Mouse (Mus musculus) neural tube, embryonic 12.5 days (tissue): ENCODE results near the gene Gprc5a. TPM values are rescaled to one million over a fixed set of nuclear protein-coding genes. Genes with fewer than 3 reads are reported as not detected.

ENCODE experiments used
- ATAC-seq: fragments of 200-750 bp; cut with Nextera tagmentation; 2 replicates; pipeline ENCODE4 v1.8.0; 2017; ENCODE audit warnings: low read depth, mild to moderate bottlenecking, moderate TSS enrichment, moderate library complexity; ENCODE audit not compliant: low FRiP score
- H3K27ac ChIP-seq: fragments of 300-500 bp; sonication (generic); 2 replicates; pipeline ENCODE4 v1.5.1; 2016
- H3K27me3 ChIP-seq: fragments of 300-500 bp; sonication (generic); replicated peaks from 2 replicates; pipeline ENCODE4 v1.6.1; 2016; ENCODE audit warnings: mild to moderate bottlenecking
- H3K36me3 ChIP-seq: fragments of 300-500 bp; sonication (generic); 2 replicates; pipeline ENCODE4 v1.6.1; 2016; ENCODE audit warnings: mild to moderate bottlenecking
- H3K4me1 ChIP-seq: fragments of 300-500 bp; sonication (generic); 2 replicates; pipeline ENCODE4 v1.6.1; 2016
- H3K4me2 ChIP-seq: fragments of 300-500 bp; sonication (generic); replicated peaks from 2 replicates; pipeline ENCODE4 v1.6.1; 2016; ENCODE audit warnings: mild to moderate bottlenecking
- H3K4me3 ChIP-seq: fragments of 300-500 bp; sonication (generic); 2 replicates; pipeline ENCODE4 v1.5.1; 2016
- H3K9ac ChIP-seq: fragments of 300-500 bp; sonication (generic); 2 replicates; pipeline ENCODE4 v1.6.1; 2016; ENCODE audit warnings: mild to moderate bottlenecking
- H3K9me3 ChIP-seq: fragments of 300-500 bp; sonication (generic); 2 replicates; pipeline ENCODE4 v1.6.1; 2016; ENCODE audit warnings: mild to moderate bottlenecking
- WGBS: fragments of 180-500 bp; shearing (Covaris S2); methylation state at CpG from one replicate; pipeline ENCODE4 v1.1.7; 2016; 5-methylcytosine and 5-hydroxymethylcytosine counted together
- polyA plus RNA-seq: library from polyadenylated mRNA; unstranded; fragments of >200 nt; fragmentation: Nextera tagmentation; extraction: Ambion mirVana; gene quantifications from 2 replicates; pipeline ENCODE4 v1.2.1, GENCODE M21; 2016

Gene Gprc5a
- polyA plus RNA-seq, 1 experiment from 2014 or later, result 3.3 TPM

GRCm38 (mm10) chr6:135112411-135113113 is 47.1 kb downstream of the Gprc5a start:
- Histone ChIP-seq H3K27ac (no peak overlapping the region), H3K4me1 (peaks cover 15% of the 10 kb centered on the region), H3K4me2 (peak overlapping the region; percentile 21; the same call in 1 of the 2 replicates), H3K36me3 (no peaks in the 10 kb centered on the region), H3K9ac (no peak overlapping the region), H3K4me3 (no peak overlapping the region), H3K27me3 (no peaks in the 10 kb centered on the region), H3K9me3 (no peaks in the 10 kb centered on the region)
- peak; percentile 85 for ATAC-seq
- WGBS, result 5% methylated on average over 7 of the region's 7 CpGs

GRCm38 (mm10) chr6:135113114-135113436 is 47.6 kb downstream of the Gprc5a start:
- Histone ChIP-seq H3K4me3 (no peak overlapping the region), H3K36me3 (no peaks in the 10 kb centered on the region), H3K4me2 (peak overlapping the region; percentile 21; the same call in 1 of the 2 replicates), H3K4me1 (peaks cover 15% of the 10 kb centered on the region), H3K9me3 (no peaks in the 10 kb centered on the region), H3K27me3 (no peaks in the 10 kb centered on the region), H3K9ac (no peak overlapping the region), H3K27ac (no peak overlapping the region)
- 0 out of 2 replicates have a peak, but pooled peaks have one; percentile 27 for ATAC-seq
- WGBS, result 5% methylated on average over 6 of the region's 6 CpGs

DNA sequence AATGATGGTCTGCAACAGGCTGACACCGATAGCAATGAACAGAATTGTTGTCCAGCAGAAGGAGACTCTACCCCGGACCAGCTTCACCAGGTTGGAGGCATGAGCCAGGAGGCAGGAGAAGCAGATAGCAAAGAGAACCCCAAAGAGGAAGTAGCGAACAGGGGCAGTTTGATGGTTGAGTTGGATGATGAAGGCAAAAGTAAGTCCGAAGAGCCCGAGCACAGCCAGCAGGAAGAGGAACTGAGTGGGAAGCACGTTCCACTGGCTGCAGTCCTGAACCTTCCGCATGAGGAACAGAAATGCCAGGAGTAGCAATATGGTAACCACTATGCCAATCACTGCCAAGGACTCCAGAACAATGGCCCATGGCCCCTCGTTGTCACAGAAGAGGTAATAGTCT is 51.0 kb downstream of the Gprc5a start:
- no peaks in the 10 kb centered on the region for H3K9me3 ChIP-seq
- H3K4me3 ChIP-seq, result no peak overlapping the region
- WGBS, result 95% methylated on average over 8 of the region's 8 CpGs
- peaks cover 15% of the 10 kb centered on the region for H3K4me1 ChIP-seq
- H3K27me3 ChIP-seq, result no peaks in the 10 kb centered on the region
- no peak overlapping the region for H3K27ac ChIP-seq
- H3K4me2 ChIP-seq, result no peak overlapping the region
- no peaks in the 10 kb centered on the region for H3K36me3 ChIP-seq
- no peak for ATAC-seq
- no peak overlapping the region for H3K9ac ChIP-seq

DNA sequence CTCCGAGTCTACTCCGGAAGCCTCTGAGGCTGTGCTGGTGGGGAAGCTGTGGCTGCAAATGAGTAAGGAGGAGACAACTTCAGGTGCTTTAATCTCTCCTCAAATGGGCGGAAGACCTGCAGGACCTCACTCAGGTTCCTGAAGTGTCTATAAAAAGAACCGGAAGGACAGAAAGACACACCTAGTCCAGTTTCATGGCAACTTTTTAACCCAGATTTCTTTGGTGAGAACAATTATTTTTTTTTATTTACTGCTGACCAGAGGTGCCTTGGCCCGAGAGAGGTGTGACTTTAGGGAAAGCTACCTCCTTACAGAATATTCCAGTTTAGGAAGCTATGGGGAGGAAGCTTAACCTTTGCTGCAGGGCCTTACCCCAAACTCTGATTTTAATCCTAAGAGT is 52.7 kb downstream of the Gprc5a start, which contains the start of gene Gprc5d:
Gene Gprc5d, minus strand, starts transcription at position 101 of the 400 bp plus-strand sequence.
- no peak within 1 kb of the TSS for H3K27ac ChIP-seq
- peaks cover 2% of the 10 kb centered on the region for H3K4me1 ChIP-seq
- no peak for ATAC-seq
- no peaks in the 10 kb centered on the region for H3K9me3 ChIP-seq
- H3K36me3 ChIP-seq, result no peaks in the 10 kb centered on the region
- WGBS, result 89% methylated on average over 5 of the region's 5 CpGs
- H3K9ac ChIP-seq, result no peak within 1 kb of the TSS
- H3K4me3 ChIP-seq, result no peak within 1 kb of the TSS
- H3K27me3 ChIP-seq, result no peaks in the 10 kb centered on the region
- H3K4me2 ChIP-seq, result no peak within 1 kb of the TSS

DNA sequence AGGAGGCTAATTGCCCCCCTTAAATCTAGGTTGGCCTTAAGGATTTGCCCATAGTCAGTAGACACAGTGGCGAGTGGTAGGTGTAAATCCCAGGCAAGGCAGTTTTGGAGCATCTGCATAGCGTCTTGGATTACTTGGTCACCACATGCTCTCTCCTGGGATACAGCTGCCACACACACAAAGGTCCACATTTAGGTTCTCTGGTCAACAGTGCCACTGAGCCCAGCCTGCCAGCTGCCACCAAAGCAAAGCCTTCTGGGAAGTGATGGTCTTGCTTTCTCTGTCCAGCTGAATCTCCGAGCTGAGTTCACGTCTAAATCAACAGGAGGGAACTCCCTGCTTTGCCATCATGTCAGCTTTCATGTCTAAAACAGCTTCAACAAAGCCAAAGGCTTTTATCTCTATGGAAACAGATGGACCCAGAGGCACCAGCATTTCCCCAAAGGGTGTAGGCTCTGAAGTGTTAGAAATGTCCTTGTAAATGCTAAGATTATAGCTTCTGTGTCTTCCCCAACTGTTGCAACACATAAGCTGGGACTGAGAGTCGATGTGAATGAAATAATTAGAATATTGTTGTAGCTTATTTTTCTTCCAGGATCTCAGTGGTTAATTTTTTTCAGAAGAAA is 59.4 kb downstream of the Gprc5a start:
- ATAC-seq, result no peak
- no peaks in the 10 kb centered on the region for H3K9me3 ChIP-seq
- H3K4me1 ChIP-seq, result no peaks in the 10 kb centered on the region
- H3K4me3 ChIP-seq, result no peak overlapping the region
- H3K27ac ChIP-seq, result no peak overlapping the region
- no peaks in the 10 kb centered on the region for H3K36me3 ChIP-seq
- H3K27me3 ChIP-seq, result no peaks in the 10 kb centered on the region
- WGBS, result 56% methylated on average over 5 of the region's 5 CpGs
- H3K9ac ChIP-seq, result no peak overlapping the region
- H3K4me2 ChIP-seq, result no peak overlapping the region

- Histone ChIP-seq H3K4me3 (no peak overlapping the region), H3K9me3 (no peaks in the 10 kb centered on the region), H3K27me3 (no peaks in the 10 kb centered on the region), H3K9ac (no peak overlapping the region), H3K4me2 (no peak overlapping the region), H3K4me1 (peaks cover 8% of the 10 kb centered on the region), H3K36me3 (no peaks in the 10 kb centered on the region), H3K27ac (no peak overlapping the region)
- no peak for ATAC-seq
- WGBS, result 81% methylated on average over 7 of the region's 7 CpGs
Observed at GRCm38 (mm10) chr6:135133086-135133485, 67.6 kb downstream of the Gprc5a start.

DNA sequence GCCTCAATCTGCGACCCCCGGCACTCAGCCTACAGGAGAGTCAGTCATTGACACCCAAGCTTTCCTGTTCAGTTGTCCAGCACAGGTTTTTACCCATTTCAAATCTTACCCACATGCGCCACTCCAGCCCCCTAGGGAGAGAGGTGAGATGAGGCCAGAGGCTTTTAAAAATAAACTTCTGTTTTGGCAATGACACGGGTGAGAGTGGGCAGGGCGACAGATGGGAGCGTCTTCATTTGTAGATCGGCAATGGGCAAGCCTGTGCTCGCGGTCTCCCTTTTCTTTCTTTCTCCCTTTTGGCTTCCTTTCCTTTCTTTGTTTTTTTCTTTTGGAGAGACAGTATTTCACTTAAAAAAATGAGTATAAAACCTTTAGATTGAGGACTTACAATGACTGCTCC is 68.0 kb downstream of the Gprc5a start:
- no peaks in the 10 kb centered on the region for H3K27me3 ChIP-seq
- H3K27ac ChIP-seq, result no peak overlapping the region
- no peaks in the 10 kb centered on the region for H3K36me3 ChIP-seq
- H3K4me2 ChIP-seq, result no peak overlapping the region
- H3K9ac ChIP-seq, result no peak overlapping the region
- H3K9me3 ChIP-seq, result no peaks in the 10 kb centered on the region
- H3K4me1 ChIP-seq, result peaks cover 12% of the 10 kb centered on the region
- no peak for ATAC-seq
- 94% methylated on average over 9 of the region's 9 CpGs for WGBS
- no peak overlapping the region for H3K4me3 ChIP-seq

Other genes with a start within 250 kb of the Gprc5a start
- gene Crebl2, start 235.5 kb upstream of the Gprc5a start, polyA plus RNA-seq, result 2.8 and 3.1 TPM in 2 replicates
- 33.2 and 35.7 TPM in 2 replicates for gene Gpr19, start 167.1 kb upstream of the Gprc5a start, polyA plus RNA-seq
- 21.0 and 24.8 TPM in 2 replicates for gene Cdkn1b, start 145.2 kb upstream of the Gprc5a start, polyA plus RNA-seq
- 4.7 and 4.9 TPM in 2 replicates for gene Apold1, start 83.9 kb upstream of the Gprc5a start, polyA plus RNA-seq
- gene Ddx47, start 54.0 kb upstream of the Gprc5a start, polyA plus RNA-seq, result 90.8 and 93.0 TPM in 2 replicates
- gene Gprc5d, start 52.6 kb downstream of the Gprc5a start, polyA plus RNA-seq, result not detected in 2 replicates
- gene Fam234b, start 132.3 kb downstream of the Gprc5a start, polyA plus RNA-seq, result 53.9 and 57.9 TPM in 2 replicates
- gene Hebp1, start 132.4 kb downstream of the Gprc5a start, polyA plus RNA-seq, result 5.2 and 7.1 TPM in 2 replicates
- gene Gsg1, start 188.7 kb downstream of the Gprc5a start, polyA plus RNA-seq, result 0.44 and 0.78 TPM in 2 replicates
- 0.20 TPM in 1 of 2 replicates, not detected in the other for gene Pbp2, start 244.8 kb downstream of the Gprc5a start, polyA plus RNA-seq